Mouse (Mus musculus) kidney, embryonic 16.5 days (tissue): ENCODE measurements around the gene Slc1a3. TPM values are rescaled to one million over a fixed set of nuclear protein-coding genes. Genes with fewer than 3 reads are reported as not detected.

Experiments used
- ATAC-seq: fragments of 200-750 bp; cut with Nextera tagmentation; 2 replicates; pipeline ENCODE4 v1.8.0; 2017; ENCODE audit warnings: moderate TSS enrichment; ENCODE audit not compliant: low FRiP score, low TSS enrichment
- H3K27ac ChIP-seq: fragments of 300-500 bp; sonication (generic); 2 replicates; pipeline ENCODE4 v1.5.1; 2014; ENCODE audit warnings: low read length
- H3K27me3 ChIP-seq: fragments of 300-500 bp; sonication (generic); 2 replicates; pipeline ENCODE4 v1.6.1; 2014; ENCODE audit warnings: low read length, control low read depth, mixed read lengths; ENCODE audit not compliant: insufficient read depth
- H3K36me3 ChIP-seq: fragments of 300-500 bp; sonication (generic); 2 replicates; pipeline ENCODE4 v1.6.1; 2014; ENCODE audit warnings: low read length, control low read depth, mixed read lengths; ENCODE audit not compliant: insufficient read depth
- H3K4me1 ChIP-seq: fragments of 300-500 bp; sonication (generic); 2 replicates; pipeline ENCODE4 v1.6.1; 2014; ENCODE audit warnings: low read length, control low read depth, mixed read lengths; ENCODE audit not compliant: insufficient read depth
- H3K4me2 ChIP-seq: fragments of 300-500 bp; sonication (generic); replicated peaks from 2 replicates; pipeline ENCODE4 v1.6.1; 2014; ENCODE audit warnings: low read depth, low read length
- H3K4me3 ChIP-seq: fragments of 300-500 bp; sonication (generic); 2 replicates; pipeline ENCODE4 v1.5.1; 2014; ENCODE audit warnings: mild to moderate bottlenecking, low read length
- H3K9ac ChIP-seq: fragments of 300-500 bp; sonication (generic); replicated peaks from 2 replicates; pipeline ENCODE4 v1.6.1; 2014; ENCODE audit warnings: low read length
- H3K9me3 ChIP-seq: fragments of 300-500 bp; sonication (generic); 2 replicates; pipeline ENCODE4 v1.6.1; 2016; ENCODE audit warnings: low read length, control low read depth
- WGBS: fragments of 180-500 bp; shearing (Covaris S2); extraction: QIAGEN DNeasy Blood & Tissue Kit; methylation state at CpG from one replicate; pipeline ENCODE4 v1.1.7; 2014; 5-methylcytosine and 5-hydroxymethylcytosine counted together
- polyA plus RNA-seq: library from polyadenylated mRNA; unstranded; fragments of >200 nt; fragmentation: Nextera tagmentation; extraction: Ambion mirVana; gene quantifications from 2 replicates; pipeline ENCODE4 v1.2.1, GENCODE M21; 2015

The Slc1a3 gene
- polyA plus RNA-seq, 1 experiment from 2014 or later, result 14.6 TPM

GRCm38 (mm10) chr15:8685506-8685905 lies 25.1 kb downstream of the Slc1a3 start:
- H3K27ac ChIP-seq, result no peak overlapping the region
- H3K27me3 ChIP-seq, result no peaks in the 10 kb centered on the region
- H3K36me3 ChIP-seq, result no peaks in the 10 kb centered on the region

GRCm38 (mm10) chr15:8684263-8684662 lies 26.3 kb downstream of the Slc1a3 start:
- Histone ChIP-seq H3K9ac (no peak overlapping the region), H3K4me2 (no peak overlapping the region), H3K4me1 (no peaks in the 10 kb centered on the region), H3K27ac (no peak overlapping the region), H3K4me3 (no peak overlapping the region), H3K9me3 (no peaks in the 10 kb centered on the region), H3K27me3 (no peaks in the 10 kb centered on the region), H3K36me3 (no peaks in the 10 kb centered on the region)
- no peak for ATAC-seq
- 88% methylated on average over 3 of the region's 3 CpGs for WGBS

More at GRCm38 (mm10) chr15:8685506-8685905, 25.1 kb downstream of the Slc1a3 start:
- ATAC-seq, result no peak
- no peak overlapping the region for H3K4me2 ChIP-seq
- no peak overlapping the region for H3K9ac ChIP-seq
- no peaks in the 10 kb centered on the region for H3K4me1 ChIP-seq
- H3K9me3 ChIP-seq, result no peaks in the 10 kb centered on the region
- WGBS, result 89% methylated on average over 7 of the region's 7 CpGs
- no peak overlapping the region for H3K4me3 ChIP-seq

GRCm38 (mm10) chr15:8682871-8683270 lies 27.7 kb downstream of the Slc1a3 start:
- no peak overlapping the region for H3K9ac ChIP-seq
- H3K4me2 ChIP-seq, result no peak overlapping the region
- no peaks in the 10 kb centered on the region for H3K27me3 ChIP-seq
- no peak for ATAC-seq
- H3K9me3 ChIP-seq, result no peaks in the 10 kb centered on the region
- H3K36me3 ChIP-seq, result no peaks in the 10 kb centered on the region
- 93% methylated on average over 3 of the region's 3 CpGs for WGBS
- H3K4me3 ChIP-seq, result no peak overlapping the region
- no peak overlapping the region for H3K27ac ChIP-seq
- no peaks in the 10 kb centered on the region for H3K4me1 ChIP-seq

- Histone ChIP-seq H3K27me3 (no peaks in the 10 kb centered on the region), H3K4me2 (no peak overlapping the region), H3K27ac (no peak overlapping the region), H3K36me3 (no peaks in the 10 kb centered on the region), H3K4me1 (no peaks in the 10 kb centered on the region), H3K9ac (no peak overlapping the region), H3K4me3 (no peak overlapping the region), H3K9me3 (no peaks in the 10 kb centered on the region)
- ATAC-seq, result no peak
- WGBS, result 91% methylated on average over 9 of the region's 9 CpGs
These were observed 28.1 kb downstream of the Slc1a3 start for GRCm38 (mm10) chr15:8682421-8682820.

GRCm38 (mm10) chr15:8681971-8682370 lies 28.6 kb downstream of the Slc1a3 start:
- Histone ChIP-seq H3K9me3 (no peaks in the 10 kb centered on the region), H3K4me1 (no peaks in the 10 kb centered on the region), H3K4me3 (no peak overlapping the region), H3K9ac (no peak overlapping the region), H3K36me3 (no peaks in the 10 kb centered on the region), H3K27me3 (no peaks in the 10 kb centered on the region), H3K4me2 (no peak overlapping the region), H3K27ac (no peak overlapping the region)
- ATAC-seq, result no peak
- WGBS, result 87% methylated on average over 7 of the region's 7 CpGs

GRCm38 (mm10) chr15:8681009-8681408 lies 29.6 kb downstream of the Slc1a3 start:
- no peak for ATAC-seq
- no peak overlapping the region for H3K9ac ChIP-seq
- H3K4me1 ChIP-seq, result no peaks in the 10 kb centered on the region
- no peaks in the 10 kb centered on the region for H3K27me3 ChIP-seq
- H3K27ac ChIP-seq, result no peak overlapping the region
- H3K4me2 ChIP-seq, result no peak overlapping the region
- WGBS, result 75% methylated on average over 5 of the region's 5 CpGs
- no peak overlapping the region for H3K4me3 ChIP-seq
- H3K9me3 ChIP-seq, result no peaks in the 10 kb centered on the region
- no peaks in the 10 kb centered on the region for H3K36me3 ChIP-seq

- Histone ChIP-seq H3K4me2 (no peak overlapping the region), H3K4me3 (no peak overlapping the region), H3K36me3 (no peaks in the 10 kb centered on the region), H3K27ac (no peak overlapping the region), H3K27me3 (no peaks in the 10 kb centered on the region), H3K4me1 (no peaks in the 10 kb centered on the region), H3K9ac (no peak overlapping the region), H3K9me3 (no peaks in the 10 kb centered on the region)
- ATAC-seq, result no peak
- 92% methylated on average over 2 of the region's 2 CpGs for WGBS
These were observed 33.6 kb downstream of the Slc1a3 start for GRCm38 (mm10) chr15:8676959-8677358.

GRCm38 (mm10) chr15:8676211-8676691 lies 34.3 kb downstream of the Slc1a3 start:
- no peak for ATAC-seq
- Histone ChIP-seq H3K4me2 (no peak overlapping the region), H3K27me3 (no peaks in the 10 kb centered on the region), H3K4me1 (no peaks in the 10 kb centered on the region), H3K9me3 (no peaks in the 10 kb centered on the region), H3K9ac (no peak overlapping the region), H3K4me3 (no peak overlapping the region), H3K27ac (no peak overlapping the region), H3K36me3 (no peaks in the 10 kb centered on the region)
- 53% methylated on average over 5 of the region's 5 CpGs for WGBS

GRCm38 (mm10) chr15:8675616-8676015 lies 34.9 kb downstream of the Slc1a3 start:
- H3K27ac ChIP-seq, result no peak overlapping the region
- no peak overlapping the region for H3K4me2 ChIP-seq
- no peak for ATAC-seq
- H3K9me3 ChIP-seq, result no peaks in the 10 kb centered on the region
- H3K36me3 ChIP-seq, result no peaks in the 10 kb centered on the region
- WGBS, result 85% methylated on average over 4 of the region's 4 CpGs
- no peaks in the 10 kb centered on the region for H3K27me3 ChIP-seq
- no peak overlapping the region for H3K4me3 ChIP-seq
- H3K9ac ChIP-seq, result no peak overlapping the region
- no peaks in the 10 kb centered on the region for H3K4me1 ChIP-seq

- no peak overlapping the region for H3K27ac ChIP-seq
- no peaks in the 10 kb centered on the region for H3K4me1 ChIP-seq
- 90% methylated on average over 5 of the region's 5 CpGs for WGBS
These were observed 38.0 kb downstream of the Slc1a3 start for GRCm38 (mm10) chr15:8672532-8672931.

More at GRCm38 (mm10) chr15:8672532-8672931, 38.0 kb downstream of the Slc1a3 start:
- H3K36me3 ChIP-seq, result no peaks in the 10 kb centered on the region
- no peak overlapping the region for H3K9ac ChIP-seq
- H3K4me3 ChIP-seq, result no peak overlapping the region
- no peak overlapping the region for H3K4me2 ChIP-seq
- ATAC-seq, result no peak
- no peaks in the 10 kb centered on the region for H3K9me3 ChIP-seq
- H3K27me3 ChIP-seq, result no peaks in the 10 kb centered on the region
